13 mouse cellular contexts compared by ENCODE assay signal in the genomic region with DNA sequence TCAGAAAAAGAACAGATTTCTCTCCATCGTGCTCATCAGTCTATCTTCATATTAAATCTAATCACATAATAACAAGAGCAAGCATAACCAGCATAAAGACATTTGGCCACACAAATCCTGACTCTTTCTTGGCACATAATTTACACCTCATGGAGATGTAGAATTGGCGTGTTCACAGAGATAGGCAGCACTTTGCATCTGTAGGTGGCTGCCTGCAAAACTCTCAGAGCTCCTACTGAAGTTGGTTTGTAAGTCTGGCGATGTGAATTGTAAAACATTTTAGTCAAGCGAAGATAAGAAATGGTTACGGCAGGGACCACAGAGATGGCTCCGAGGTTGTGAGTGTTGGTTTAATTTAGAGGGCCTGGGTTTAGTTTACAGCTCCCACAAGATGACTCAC.
"Had no signal": no experiment of that assay in that cellular context is flagged by ENCODE, and none has a peak within 500 bp of the region (broad histone marks: within the 10 kb centered on the region; RNA-seq: fewer than 3 reads in every experiment).

No protein-coding gene starts in this region.

- DNase-seq: kidney, adult 2 months; kidney, postnatal 25 days; liver; lung, adult 18-20 months; lung, postnatal 10 days; lung, postnatal 36 days; retina, postnatal 1 day; right cerebral cortex, postnatal 25 days; thymus, postnatal 25 days had no signal

- ATAC-seq: intestine, postnatal 0 days; liver, embryonic 12.5 days; midbrain, embryonic 13.5 days; midbrain, embryonic 16.5 days had no signal
